Mouse (Mus musculus) urinary bladder, postnatal 36 days (tissue): Measurements from ENCODE around the gene Gtpbp10.

Source experiments
- DNase-seq, 2 experiments: peaks; one replicate each; pipeline ENCODE4 v3.0.0; 2022; ENCODE audit warnings: low spot score in 2 of 2, mixed read lengths in 1 of 2

Gene Gtpbp10

DNA sequence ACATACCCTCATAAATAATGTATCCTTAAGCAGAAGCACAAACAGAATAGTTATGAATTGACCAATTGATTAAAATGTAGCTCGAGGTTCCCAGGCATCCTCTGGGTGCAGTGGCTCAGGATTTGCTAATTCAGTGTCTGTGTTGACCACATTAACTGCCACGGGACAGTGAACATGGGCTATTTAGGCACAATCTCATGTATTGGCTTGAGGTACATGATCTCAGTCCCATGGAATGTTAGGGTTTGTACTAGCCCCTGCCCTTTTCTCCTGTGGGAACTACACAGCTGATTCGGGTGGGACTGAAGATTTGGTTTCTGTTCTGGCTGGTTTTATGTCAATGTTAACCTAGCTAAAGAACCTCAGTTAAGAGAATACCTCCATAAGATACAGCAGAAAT is 62.9 kb downstream of the Gtpbp10 start:
- no peak for DNase-seq

DNA sequence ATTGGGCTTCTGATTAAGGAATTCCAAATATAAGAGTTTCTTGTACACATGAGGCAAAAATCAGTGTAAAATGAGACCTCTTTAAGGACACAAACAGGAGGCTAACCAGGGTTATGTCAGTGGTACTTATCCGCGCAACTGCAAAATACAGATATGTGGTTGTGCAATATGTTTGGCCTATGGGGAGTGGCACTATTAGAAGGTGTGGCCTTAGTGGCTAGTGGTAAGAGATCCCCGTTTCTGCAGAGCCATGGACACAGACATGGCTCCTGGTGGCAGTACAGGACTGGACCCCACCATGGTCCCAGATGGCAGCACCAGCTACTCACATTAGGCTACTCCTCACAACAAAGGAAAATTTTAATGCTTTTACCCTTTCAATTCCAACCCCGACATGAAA is 64.3 kb downstream of the Gtpbp10 start:
- no peak for DNase-seq

DNA sequence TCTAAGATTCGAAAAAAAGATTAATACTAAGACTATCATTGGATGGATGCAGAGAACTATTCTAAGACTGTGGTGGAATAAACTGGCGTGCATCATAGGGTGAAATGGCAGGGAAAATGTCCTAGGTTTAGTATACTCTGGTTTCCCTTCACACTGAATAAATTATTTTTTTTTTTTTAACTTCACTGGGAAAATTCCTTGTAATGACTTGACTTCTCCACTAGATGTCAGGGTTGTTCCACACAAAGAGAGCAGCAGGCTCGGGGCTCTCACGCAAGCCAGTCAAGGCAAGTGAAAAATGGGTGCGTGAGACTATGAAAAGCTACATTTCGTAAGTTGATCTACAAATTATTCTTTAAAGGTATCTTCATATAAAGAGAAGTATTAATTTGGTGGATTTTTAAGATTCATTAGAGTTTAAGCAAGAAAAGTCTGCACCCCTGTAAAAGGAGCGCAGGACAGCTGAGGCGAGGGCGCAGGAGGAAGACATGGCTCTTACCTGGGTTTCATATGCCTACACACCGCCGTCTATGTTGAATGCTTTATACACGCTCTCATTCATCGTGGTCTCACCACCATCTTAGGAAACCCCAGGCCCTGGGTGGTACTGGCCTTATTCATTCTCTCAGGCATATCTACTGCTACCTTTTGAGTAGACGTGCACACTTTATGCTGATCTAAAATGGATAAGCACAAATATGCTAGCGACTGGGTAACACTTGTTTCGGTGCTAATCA is 64.9 kb downstream of the Gtpbp10 start:
- no peak for DNase-seq

DNA sequence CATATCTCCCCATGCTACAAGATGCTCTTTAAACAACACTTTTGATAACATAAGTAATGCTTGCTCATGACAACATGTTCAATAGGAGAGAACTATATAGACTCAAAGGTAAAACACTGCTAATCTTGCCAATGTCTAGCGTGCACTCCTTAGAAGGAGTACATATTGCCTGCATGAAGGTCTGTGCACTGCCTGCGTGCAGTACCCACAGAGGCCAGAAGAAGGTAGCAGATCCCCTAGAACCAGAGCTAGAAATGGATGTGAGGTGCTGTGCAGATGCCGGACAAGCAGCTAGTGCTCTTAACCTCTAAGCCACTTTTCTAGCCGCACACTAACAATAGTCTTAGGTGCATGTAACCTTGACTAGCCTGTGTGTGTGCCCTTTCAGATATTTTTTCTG is 67.2 kb downstream of the Gtpbp10 start:
- no peak for DNase-seq
